Mouse (Mus musculus) left cerebral cortex, adult 11 months (tissue): Measurements from ENCODE around the gene Rps18.

ENCODE experiments used
- DNase-seq: peaks from one replicate; pipeline ENCODE4 v3.0.0; 2022; ENCODE audit warnings: low spot score

The Rps18 gene

DNA sequence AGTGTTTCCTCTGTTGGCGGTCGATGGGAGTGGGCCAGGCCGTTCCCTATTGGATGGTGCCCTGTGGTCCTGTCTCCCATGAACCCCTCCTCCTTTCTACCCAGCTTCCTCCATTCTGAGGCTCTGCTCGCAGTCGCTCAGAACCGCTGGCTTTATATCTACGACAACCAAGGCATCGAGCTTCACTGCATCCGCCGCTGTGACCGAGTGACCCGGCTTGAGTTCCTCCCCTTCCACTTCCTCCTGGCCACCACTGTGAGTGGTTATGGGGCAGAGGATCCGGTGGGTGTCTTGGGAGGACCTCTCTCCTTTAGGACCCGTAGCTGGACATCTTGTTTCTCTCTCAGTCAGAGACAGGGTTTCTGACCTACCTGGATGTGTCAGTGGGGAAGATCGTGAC, 12.3 kb downstream of the Rps18 start:
- no peak for DNase-seq

DNA sequence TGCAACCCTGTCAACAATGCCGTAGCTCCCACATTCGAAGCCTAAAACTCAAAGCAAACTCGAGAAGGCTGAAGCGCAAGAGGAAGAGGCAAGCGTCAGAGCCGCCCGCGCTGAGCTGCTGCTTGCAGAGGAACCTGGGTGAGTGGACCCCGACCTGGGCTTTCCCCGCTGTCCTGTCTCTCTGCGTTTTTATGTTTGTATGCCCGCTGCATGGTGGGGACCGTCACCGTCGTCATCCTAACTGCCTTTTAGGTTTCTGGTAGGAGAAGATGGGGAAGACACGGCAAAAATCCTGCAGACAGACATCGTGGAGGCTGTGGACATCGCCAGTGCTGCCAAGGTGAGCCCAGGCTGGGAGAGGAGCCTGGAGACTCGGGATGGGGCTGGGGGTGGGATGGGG, 14.4 kb downstream of the Rps18 start:
- DNase-seq: no peak

DNA sequence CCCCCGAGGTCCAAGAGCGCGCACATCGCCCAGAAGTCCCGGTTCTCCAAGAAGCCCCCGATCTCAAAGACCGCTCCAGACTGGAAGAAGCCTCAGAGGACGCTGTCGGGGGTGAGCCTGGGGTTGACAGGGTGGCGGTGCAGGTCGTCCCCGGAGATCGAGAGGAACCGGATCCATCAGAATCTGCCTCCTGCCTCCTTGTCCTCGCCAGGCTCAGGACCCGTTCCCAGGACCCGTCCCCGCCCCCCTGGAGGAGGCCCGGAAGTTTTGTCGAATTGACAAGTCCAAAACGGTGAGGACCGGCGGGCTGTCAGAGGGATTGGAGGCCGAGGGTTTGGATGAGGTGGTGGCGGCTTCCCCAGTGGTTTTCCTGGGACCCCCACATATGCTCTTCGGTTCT, 14.8 kb downstream of the Rps18 start:
- no peak for DNase-seq

DNA sequence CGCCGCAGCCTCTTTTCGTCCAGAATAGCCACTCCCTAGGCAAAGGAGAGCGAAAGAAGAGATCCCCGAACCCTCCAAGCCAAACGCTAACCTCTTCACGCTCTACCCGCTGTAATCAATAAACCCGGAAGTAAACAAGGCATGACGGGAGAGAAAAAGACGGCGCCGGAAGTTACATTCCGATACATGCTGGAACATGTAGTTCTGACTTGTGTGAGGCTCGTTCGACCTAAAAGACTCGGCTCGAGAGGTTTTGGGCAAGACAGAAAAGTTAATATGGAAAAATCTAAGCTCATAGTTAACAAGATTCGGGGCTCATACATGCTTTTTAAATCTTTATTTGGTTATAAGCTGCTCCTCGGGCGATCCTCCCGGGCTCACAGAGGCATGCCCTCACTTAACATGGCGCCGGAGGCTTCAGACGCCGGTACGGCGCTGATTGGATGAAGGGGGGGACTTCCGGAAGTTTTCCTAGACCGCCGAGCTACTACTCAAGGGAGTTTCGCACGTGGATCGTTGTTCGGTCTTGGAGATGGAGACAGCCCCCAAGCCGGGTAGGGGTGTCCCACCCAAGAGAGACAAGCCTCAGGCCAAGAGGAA, 15.5 kb downstream of the Rps18 start, which contains the start of the genes Pfdn6 and Wdr46:
Gene Pfdn6, minus strand, starts transcription at position 138 of the 600 bp plus-strand sequence.
Gene Wdr46, plus strand, starts transcription at position 455 of the 600 bp plus-strand sequence.
- peak; percentile 83 for DNase-seq

DNA sequence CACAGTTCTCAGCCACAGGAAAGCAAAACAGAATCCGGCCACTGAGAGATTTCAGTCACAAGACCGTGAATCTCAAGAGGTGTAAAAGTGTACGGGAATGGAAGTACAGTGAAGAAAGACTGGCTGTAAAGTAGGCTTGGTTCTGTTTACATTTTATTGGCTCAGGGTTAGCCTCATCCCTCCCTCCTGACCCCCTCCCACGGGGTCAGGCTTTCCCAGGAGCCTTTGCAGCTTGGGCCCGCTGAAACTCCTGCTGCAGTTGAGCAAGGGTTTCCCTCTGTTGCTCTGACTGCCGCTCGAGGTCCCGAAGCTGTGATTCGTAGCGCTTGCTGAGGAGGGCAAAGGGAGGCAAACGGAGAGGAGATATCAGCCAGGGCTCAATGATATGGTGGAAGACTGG, 17.0 kb downstream of the Rps18 start:
- DNase-seq: no peak

DNA sequence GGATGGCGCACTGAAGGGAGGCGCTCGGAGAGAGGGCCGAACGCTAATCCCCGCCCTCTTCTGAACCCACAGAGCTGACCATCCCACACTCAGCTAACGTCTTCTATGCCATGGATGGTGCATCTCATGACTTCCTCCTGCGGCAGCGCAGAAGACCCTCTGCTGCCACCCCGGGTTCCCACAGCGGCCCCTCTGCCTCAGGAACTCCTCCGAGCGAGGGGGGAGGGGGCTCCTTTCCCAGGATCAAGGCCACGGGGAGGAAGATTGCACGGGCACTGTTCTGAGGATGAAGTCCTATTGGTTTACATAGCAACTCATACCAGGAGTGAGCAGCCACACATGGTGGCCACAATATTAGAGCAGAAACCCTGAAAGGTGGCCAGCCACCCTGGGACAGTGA, 18.8 kb downstream of the Rps18 start:
- no peak for DNase-seq

DNA sequence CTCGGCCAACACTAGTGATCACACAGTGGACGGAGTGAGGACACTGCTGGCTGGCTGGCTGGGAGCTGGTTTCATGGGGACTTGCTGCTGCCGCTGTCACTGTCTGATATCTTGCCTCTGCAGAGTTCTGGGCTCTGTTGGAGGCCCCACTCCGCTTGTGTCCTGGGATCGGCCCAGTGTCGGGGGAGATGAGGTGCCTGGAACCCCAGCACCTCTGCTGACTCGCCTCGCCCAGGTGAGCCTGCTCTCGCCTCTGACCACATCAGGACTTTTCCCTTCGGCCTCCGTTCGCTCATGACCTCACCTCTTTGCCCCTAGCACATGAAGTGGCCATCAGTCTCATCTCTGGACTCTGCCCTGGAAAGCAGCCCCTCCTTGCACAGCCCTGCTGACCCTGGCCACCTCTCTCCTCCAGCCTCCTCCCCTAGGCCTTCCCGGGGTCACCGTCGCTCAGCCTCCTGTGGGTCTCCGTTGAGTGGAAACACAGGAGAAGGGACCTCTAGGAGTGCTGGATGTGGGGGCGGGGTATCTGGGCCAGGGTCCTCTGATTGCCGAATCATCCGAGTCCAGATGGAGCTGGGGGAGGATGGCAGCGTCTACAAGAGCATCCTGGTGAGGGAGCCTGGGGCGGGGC, 20.3 kb downstream of the Rps18 start:
- no peak for DNase-seq

DNA sequence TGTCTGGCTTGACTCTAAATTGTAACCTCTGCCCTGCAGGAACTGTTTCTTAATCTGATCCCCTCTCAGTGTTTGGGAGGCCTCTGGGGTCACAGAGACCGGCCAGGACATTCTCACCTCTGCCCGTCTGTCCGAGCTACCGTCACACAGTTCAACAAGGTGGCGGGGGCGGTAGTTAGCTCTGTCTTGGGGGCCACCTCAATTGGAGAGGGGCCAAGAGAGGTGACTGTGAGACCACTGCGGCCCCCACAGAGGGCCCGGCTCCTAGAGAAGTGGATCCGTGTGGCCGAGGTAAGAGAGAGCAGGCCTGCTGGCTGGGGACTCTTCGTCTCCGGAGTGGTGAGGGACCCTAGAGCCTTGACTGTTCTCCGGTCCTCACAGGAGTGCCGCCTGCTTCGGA, 22.8 kb downstream of the Rps18 start:
- DNase-seq: no peak

DNA sequence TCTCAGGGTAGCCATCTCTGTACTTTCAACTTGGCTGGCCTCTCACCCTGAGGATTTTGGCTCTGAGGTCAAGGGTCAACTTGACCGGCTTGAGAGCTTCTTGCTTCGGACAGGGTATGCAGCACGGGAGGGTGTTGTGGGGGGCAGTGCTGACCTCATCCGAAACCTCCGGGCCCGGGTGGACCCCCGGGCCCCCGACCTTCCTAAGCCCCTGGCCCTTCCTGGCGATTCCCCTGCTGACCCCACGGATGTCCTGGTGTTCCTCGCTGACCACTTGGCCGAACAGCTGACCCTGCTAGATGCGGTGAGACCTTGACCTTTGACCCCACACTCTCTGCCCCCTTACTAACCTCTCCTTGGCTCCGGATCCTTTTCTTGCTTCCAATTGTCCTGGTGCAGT, 23.4 kb downstream of the Rps18 start:
- no peak for DNase-seq

DNA sequence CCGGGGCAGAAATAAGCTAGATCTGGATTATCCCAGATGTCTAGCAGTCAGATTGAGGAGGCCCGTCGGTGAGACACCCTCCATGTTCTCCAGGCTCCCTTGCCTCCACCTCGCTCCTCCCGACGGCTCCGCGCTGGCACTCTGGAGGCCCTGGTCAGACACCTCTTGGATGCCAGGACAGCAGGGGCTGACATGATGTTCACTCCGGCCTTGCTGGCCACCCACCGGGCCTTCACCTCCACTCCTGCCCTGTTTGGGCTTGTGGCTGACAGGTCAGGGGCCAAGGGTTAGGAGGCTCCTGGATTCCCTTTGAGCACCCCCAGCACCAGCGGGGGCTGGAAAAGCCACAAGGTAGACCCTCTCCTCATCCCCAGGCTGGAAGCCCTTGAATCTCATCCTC, 23.9 kb downstream of the Rps18 start:
- no peak for DNase-seq

DNA sequence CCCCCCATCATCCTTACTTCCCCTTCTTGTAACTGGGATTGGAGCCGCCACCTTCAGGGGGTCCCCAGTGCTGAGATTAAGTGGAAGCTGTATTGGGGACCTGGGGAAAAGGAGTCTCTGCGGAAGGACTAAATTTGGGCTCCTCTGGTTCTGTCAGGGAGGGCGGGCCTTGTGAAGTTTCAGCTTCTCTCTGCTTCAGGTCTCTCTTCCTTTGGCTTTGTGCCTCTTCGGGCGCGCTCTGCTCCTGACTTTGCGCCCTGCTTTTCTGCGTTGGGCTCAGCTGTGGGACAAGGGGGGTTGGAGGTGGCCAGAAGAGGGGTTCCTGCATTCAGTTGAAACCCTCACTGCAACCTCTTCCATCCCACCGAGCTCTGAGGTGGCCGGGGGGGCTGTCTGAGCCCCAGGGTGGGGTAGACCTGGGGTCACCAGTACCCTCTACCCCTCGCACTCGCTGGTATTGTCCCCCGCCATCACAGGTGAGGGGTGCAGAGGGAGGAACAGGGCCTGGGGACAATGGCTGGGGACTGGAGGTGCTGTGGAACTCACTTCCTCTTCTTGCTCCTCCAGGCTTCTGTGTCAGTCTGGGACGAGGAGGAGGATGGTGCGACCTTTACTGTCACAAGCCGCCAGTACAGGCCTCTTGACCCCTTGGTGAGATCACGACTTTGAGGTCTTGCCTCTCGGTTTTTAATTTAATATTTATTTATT, 24.5 kb downstream of the Rps18 start:
- DNase-seq: no peak

DNA sequence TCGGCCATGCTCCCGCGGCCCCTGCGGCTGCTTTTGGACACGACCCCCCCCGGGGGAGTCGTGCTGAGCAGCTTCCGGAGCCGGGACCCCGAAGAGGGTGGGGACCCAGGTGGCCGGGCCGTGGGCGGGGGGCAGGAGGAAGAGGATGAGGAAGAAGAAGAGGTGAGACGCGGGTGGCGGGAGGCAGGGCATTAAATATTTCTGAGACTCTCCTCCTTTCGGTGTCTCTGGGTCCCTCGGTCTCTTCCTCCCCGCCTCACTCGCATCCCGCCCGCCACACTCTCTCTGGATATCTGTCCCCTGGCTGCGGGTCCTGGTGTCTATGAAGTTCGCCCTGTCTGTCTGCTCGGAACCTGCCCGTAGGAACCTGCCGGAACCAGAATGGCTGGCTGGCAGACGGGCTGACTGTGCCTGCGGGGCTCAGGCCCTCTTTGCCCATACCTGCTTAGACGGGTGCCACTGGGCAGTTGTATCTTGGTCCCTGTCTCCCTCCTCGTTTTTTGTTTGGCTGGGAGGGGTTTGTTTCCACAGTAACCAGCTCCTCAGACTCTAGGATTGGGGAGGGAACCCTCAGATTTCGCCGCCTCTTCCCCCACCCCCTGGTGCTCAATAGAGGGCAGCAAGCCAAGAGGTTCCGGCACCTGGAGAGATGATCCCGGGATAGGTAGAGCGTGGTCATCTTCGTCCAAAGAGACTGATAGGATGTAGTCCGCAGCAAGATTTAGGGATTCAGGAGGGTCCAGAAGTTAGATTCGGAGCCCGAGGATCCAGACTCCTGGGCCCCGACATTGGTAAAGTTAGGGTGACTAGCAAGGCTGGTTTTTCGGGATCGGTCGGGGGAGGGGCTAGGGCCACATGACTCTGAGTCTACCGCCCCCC, 25.3 kb downstream of the Rps18 start:
- DNase-seq: no peak

DNA sequence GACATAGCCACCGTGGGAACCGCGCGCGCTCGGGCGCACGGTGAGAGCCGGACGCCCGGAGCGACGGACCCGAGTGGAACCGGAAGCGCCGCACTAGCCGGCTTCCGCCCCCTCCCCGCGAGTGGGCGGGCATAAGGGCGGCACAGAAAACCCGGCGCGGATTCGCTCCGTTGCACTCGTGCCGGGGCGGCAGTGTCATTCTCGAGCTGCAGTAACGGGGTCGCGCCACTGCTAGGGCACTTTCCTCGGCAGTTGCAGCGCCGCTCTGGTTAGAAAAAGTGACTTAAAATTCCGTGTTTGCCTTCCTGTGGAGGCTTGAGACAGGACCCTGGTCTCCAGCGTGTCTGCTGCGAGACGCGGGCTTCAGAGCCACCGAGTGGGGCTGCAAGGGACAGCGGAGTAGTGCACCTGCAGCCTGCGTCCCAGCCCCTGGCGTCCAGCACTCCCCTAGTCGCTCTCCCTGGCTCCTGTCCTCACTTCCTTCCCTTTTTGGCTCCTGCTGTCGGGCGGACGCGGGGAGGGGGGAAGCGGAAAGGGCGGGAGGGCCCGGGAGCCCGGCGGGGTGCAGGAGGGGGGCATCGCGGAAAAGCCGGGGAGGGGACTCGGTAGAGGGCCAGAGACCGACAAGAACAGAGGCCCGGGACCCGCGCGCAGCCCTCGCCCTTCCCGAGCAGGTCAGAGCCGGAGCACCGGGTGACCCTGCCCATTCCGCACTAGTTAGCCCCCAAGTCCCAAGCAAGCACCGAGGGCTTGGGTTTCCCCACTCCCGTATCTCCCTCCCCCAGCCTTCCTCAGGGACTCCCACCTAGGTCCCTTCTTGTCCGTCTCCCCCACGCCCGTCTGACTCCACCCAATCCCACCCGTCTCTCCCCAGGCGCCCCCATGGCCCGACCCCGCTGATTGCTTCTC, 26.2 kb downstream of the Rps18 start, which contains the start of gene Rgl2:
Gene Rgl2, plus strand, starts transcription at position 173 of the 909 bp plus-strand sequence.
- DNase-seq: peak; percentile 85

DNA sequence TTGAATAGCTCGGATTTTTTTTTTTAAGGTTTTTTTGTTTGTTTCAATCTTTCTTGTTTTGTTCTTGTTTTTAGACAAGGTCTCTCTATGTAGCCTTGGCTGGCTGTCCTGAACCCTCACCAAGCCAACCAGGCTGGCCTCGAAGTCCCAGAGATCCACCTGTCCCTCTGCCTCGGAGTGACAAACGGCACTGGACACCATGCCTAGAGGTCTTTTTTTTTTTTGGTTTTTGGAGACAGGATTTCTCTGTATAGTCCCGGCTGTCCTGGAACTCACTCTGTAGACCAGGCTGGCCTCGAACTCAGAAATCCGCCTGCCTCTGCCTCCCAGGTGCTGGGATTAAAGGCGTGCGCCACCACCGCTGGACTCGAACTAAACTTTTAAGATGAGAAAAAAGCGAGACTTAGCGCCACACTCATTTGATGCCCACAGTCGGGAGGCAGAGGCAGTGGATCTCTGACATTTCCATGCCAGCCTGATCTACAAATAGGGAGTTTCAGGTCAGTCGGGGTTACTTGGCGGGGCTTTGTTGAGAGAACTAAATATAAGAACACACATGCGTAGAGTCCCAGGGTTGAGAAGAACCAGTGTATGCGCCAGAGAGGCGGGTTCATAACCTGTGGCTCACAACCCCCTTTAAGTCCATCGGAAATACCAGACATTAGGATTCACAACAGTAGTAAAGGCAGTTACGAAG, 27.4 kb downstream of the Rps18 start:
- DNase-seq: no peak

DNA sequence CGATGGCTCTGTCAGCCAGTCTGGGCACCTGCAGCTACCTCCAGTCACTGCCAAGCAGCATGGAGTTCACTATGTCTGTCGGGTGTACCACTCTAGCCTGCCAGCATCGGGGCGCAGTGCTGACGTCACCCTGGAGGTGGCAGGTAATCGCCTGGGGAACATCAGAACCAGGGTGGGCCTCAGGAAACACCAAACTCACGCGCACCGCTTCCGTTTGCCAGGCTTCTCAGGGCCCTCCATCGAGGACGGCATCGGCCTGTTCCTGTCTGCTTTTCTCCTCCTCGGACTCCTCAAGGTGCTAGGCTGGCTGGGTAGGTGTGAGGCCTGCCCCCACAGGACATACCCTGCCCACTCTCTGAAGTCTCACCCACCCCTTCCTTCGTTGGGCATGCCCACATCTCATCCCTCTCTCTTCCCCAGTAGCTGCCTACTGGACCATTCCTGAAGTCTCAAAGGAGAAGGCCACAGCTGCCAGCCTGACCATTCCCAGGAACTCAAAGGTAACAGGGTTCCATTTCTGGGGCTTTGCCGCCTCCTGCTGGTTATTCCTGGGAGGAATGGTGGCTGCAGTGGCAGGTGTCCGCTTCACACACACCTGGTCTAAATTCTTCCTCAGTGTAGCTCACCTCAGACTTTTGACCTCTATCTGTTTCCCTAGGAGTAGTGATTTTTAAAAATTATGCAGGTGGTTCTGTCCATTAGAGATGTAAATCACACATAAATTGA, 29.4 kb downstream of the Rps18 start:
- DNase-seq: no peak

DNA sequence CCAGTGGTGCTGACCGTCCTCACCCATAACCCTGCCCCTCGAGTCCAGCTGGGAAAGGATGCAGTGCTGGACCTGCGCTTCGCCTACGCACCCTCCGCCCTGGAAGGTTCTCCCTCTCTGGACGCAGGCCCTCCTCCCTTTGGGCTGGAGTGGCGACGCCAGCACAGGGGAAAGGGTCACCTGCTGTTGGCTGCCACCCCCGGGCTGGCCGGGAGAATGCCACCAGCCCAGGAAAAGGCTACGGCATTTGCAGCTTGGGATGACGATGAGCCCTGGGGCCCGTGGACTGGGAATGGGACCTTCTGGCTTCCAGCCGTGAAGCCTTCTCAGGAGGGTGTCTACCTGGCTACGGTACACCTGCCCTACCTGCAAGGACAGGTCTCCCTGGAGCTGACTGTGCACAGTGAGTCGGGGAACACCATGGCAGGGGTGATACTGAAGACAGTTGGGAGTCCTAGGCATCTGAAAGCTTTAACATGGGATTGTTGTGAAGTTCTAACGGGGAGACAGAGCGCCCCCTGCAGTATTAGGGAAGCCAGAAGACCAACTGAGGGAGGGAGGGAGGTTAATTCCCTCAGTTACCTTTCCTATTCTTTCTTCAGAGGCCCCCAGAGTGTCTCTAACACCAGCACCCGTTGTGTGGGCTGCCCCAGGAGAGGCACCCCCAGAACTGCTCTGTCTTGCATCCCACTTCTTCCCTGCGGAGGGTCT, 30.2 kb downstream of the Rps18 start:
- no peak for DNase-seq

DNA sequence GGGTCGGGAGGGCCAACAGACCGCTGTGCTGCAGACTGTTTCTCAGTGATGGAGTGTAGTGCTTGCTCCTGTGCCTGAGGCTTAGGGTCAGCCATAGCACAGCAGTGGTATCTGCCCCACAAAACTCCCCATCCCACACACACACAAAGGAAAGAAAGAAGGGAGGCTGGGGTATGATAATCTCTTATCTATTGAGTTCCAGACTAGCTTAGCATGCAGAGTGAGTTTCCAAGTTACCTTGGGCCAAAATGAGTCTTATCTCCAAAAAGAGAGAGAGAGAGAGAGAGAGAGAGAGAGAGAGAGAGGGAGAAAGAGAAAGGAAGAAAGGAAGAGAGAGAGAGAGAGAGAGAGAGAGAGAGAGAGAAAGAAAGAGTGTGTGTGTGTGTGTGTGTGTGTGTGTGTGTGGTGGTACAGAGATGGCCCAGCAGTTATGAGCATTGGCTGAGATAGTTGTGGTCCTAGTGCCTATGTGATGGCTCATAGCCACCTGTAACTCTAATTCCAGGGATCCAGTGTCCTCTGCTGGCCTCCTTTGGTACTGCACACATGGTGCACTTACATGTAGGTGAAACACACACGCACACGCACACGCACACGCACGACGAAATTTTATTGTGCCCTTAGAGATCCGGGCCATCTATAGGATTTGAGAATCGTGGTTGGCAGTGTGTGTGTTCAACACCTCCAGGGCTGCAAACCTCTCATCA, 31.1 kb downstream of the Rps18 start:
- no peak for DNase-seq

DNA sequence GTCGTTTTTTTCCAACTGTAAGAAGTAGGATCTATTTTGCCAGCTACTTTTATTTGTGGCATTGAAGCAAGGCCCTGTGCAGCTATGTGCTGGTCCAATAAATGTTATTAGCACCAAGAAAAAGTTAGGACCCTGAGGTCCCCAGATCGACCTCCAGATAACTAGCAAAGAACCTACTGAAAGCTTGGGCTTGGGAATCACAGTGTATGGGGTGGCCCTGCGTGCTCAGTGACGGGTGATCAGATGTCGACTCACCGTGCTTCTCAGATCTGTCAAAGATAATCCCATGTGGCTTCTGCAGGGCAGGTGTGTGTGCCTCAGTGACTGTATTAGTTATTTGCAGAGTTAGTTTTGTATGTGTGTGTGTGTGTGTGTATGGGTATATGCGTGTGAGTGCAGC, 34.4 kb downstream of the Rps18 start:
- DNase-seq: no peak
